Mouse (Mus musculus) myocyte (in vitro differentiated cells): Measurements from ENCODE around the gene Krt76. TPM values are rescaled to one million over a fixed set of nuclear protein-coding genes. Genes with fewer than 3 reads are reported as not detected.

ENCODE experiments used
- H3K27me3 ChIP-seq: one replicate; pipeline ENCODE4 v1.6.1; 2011; ENCODE audit not compliant: control insufficient read depth, insufficient read depth, insufficient read length
- H3K36me3 ChIP-seq: one replicate; pipeline ENCODE4 v1.6.1; 2011; ENCODE audit not compliant: control insufficient read depth, insufficient read depth
- H3K4me2 ChIP-seq: one replicate; pipeline ENCODE4 v1.6.1; 2011; ENCODE audit warnings: low read depth, control low read depth
- H3K4me3 ChIP-seq: one replicate; pipeline ENCODE4 v1.5.1; 2011; ENCODE audit warnings: mild to moderate bottlenecking, control low read depth, moderate library complexity
- H3K79me2 ChIP-seq: one replicate; pipeline ENCODE4 v1.6.1; 2011; ENCODE audit not compliant: control insufficient read depth, insufficient read depth
- H3ac ChIP-seq: one replicate; pipeline ENCODE4 v1.6.1; 2011; ENCODE audit not compliant: control insufficient read depth, insufficient read length
- CEBPB ChIP-seq: IDR thresholded peaks from 2 replicates; pipeline ENCODE4 v1.6.1; 2011; ENCODE audit warnings: mild to moderate bottlenecking, moderate library complexity; ENCODE audit not compliant: poor library complexity, insufficient read depth, severe bottlenecking
- E2F4 ChIP-seq: IDR thresholded peaks from one replicate; pipeline ENCODE4 v1.6.1; 2011; ENCODE audit warnings: mild to moderate bottlenecking, control low read depth, moderate library complexity; ENCODE audit not compliant: insufficient read depth
- MAX ChIP-seq: IDR thresholded peaks from one replicate; pipeline ENCODE4 v1.6.1; 2011; ENCODE audit warnings: low read depth, mild to moderate bottlenecking, control low read depth
- MYOD1 ChIP-seq, 3 experiments: IDR thresholded peaks; one replicate each; pipeline ENCODE4 v1.6.1; 2011; ENCODE audit warnings: control low read depth in 2 of 3, low read depth in 2 of 3, mild to moderate bottlenecking in 2 of 3, moderate library complexity in 1 of 3; ENCODE audit not compliant: insufficient read length in 2 of 3, control insufficient read depth in 1 of 3
- MYOG ChIP-seq, 3 experiments: IDR thresholded peaks; one replicate each; pipeline ENCODE4 v1.6.1; 2011; ENCODE audit warnings: control low read depth in 2 of 3, low read depth in 2 of 3, mild to moderate bottlenecking in 2 of 3; ENCODE audit not compliant: insufficient read length in 2 of 3, control insufficient read depth in 1 of 3, insufficient read depth in 1 of 3
- POLR2A ChIP-seq: IDR thresholded peaks from one replicate; pipeline ENCODE4 v1.6.1; 2011; ENCODE audit warnings: low read depth, mild to moderate bottlenecking, control low read depth, moderate library complexity; ENCODE audit not compliant: insufficient read length
- POLR2AphosphoS2 ChIP-seq: IDR thresholded peaks from one replicate; pipeline ENCODE4 v1.6.1; 2011; ENCODE audit warnings: low read depth, control low read depth; ENCODE audit not compliant: insufficient read length
- REST ChIP-seq: IDR thresholded peaks from one replicate; pipeline ENCODE4 v1.6.1; 2011; ENCODE audit warnings: mild to moderate bottlenecking, control low read depth, moderate library complexity; ENCODE audit not compliant: insufficient read depth, insufficient read length
- SRF ChIP-seq: IDR thresholded peaks from one replicate; pipeline ENCODE4 v1.6.1; 2011; ENCODE audit warnings: low read depth; ENCODE audit not compliant: control insufficient read depth, insufficient read length
- TCF12 ChIP-seq: IDR thresholded peaks from one replicate; pipeline ENCODE4 v1.6.1; 2011; ENCODE audit warnings: mild to moderate bottlenecking, control low read depth; ENCODE audit not compliant: poor library complexity, insufficient read depth, severe bottlenecking
- TCF3 ChIP-seq: IDR thresholded peaks from one replicate; pipeline ENCODE4 v1.6.1; 2011; ENCODE audit warnings: low read depth, control low read depth; ENCODE audit not compliant: insufficient read length
- USF1 ChIP-seq: IDR thresholded peaks from one replicate; pipeline ENCODE4 v1.6.1; 2011; ENCODE audit warnings: low read depth, mild to moderate bottlenecking, control low read depth, moderate library complexity
- polyA plus RNA-seq: library from polyadenylated mRNA; unstranded; fragments of >200 nt; fragmentation: generic; extraction: Trizol; gene quantifications from one replicate; pipeline ENCODE4 v1.2.1, GENCODE M21; 2012; ENCODE audit warnings: missing spikeins

Krt76 gene
- polyA plus RNA-seq, 1 experiment: not detected

DNA sequence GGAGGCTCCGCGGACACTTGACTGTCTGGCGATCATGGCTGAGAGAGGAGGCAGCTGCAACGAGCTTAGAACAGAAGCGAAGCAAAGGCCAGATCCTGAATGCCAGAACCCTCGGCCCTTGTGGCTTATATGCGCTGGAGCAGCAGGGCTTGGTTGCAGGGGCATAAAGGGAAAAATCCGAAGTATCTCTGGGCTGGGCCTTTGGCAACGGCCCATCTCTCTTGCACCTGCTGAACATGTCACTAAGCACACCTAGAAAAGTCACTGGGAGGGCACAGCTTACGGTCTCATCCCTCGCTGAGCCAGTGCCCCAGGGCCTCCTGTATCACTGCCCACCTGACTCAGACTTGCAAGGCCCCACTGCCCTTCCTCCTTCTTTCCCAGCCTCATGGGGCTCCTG lies 31.9 kb upstream of the Krt76 start, which contains the start of gene Krt4:
Krt4 (minus strand) TSS at position 101 of the 400 bp plus-strand sequence.
- H3K4me2 ChIP-seq: no peak within 1 kb of the TSS
- no peak within 1 kb of the TSS for H3K4me3 ChIP-seq
- no peak within 1 kb of the TSS for H3ac ChIP-seq
- H3K79me2 ChIP-seq: no peaks in the 10 kb centered on the region
- H3K36me3 ChIP-seq: no peaks in the 10 kb centered on the region
- peaks cover 43% of the 10 kb centered on the region for H3K27me3 ChIP-seq
- no peak for TF ChIP-seq POLR2AphosphoS2
- no peak for TF ChIP-seq SRF
- no peak for TF ChIP-seq POLR2A
- no peak for TF ChIP-seq USF1
- TF ChIP-seq MYOD1 (IDR thresholded peaks at IDR 0.05; ENCODE audit: control insufficient read depth in 1 of 3, insufficient read length in 2 of 3, low read depth in 2 of 3): no peak
- no peak for TF ChIP-seq E2F4
- TF ChIP-seq TCF12: no peak

GRCm38 (mm10) chr15:101922296-101922695 lies 29.6 kb upstream of the Krt76 start:
- no peak for TF ChIP-seq POLR2AphosphoS2
- Histone ChIP-seq H3K4me2 (no peak overlapping the region), H3K79me2 (no peaks in the 10 kb centered on the region)

DNA sequence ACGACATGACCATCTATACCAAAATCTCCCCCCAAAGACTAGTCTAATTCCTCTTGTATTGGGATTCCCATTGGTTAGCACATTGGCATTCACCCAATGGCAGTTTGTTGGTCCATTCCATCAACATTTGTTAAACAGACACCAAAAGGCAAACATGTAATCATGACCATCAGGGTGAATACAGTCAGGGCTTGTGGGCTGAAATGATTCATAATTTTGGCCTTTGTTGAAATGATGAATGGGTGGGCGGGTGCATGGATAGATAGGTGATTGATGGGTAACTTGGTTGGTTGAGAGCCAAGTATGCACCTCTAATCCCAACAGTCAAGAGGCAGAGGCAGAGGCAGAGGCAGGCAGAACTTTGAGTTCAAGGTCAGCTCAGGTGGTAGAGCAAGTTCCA lies 23.4 kb upstream of the Krt76 start:
- TF ChIP-seq TCF3 (no peak), POLR2A (no peak), MYOG (IDR thresholded peaks at IDR 0.05; ENCODE audit: control insufficient read depth in 1 of 3, insufficient read depth in 1 of 3, insufficient read length in 2 of 3, low read depth in 2 of 3) (no peak), MYOD1 (IDR thresholded peaks at IDR 0.05; ENCODE audit: control insufficient read depth in 1 of 3, insufficient read length in 2 of 3, low read depth in 2 of 3) (no peak), POLR2AphosphoS2 (no peak), REST (no peak), CEBPB (no peak), USF1 (no peak), E2F4 (no peak), SRF (no peak), MAX (no peak), TCF12 (no peak)
- Histone ChIP-seq H3K4me2 (no peak overlapping the region), H3K4me3 (no peak overlapping the region), H3K27me3 (peaks cover 36% of the 10 kb centered on the region), H3K36me3 (no peaks in the 10 kb centered on the region), H3K79me2 (no peaks in the 10 kb centered on the region), H3ac (no peak overlapping the region)

More at GRCm38 (mm10) chr15:101922296-101922695, 29.6 kb upstream of the Krt76 start:
- peaks cover 52% of the 10 kb centered on the region for H3K27me3 ChIP-seq
- H3ac ChIP-seq: no peak overlapping the region
- H3K36me3 ChIP-seq: no peaks in the 10 kb centered on the region
- H3K4me3 ChIP-seq: no peak overlapping the region

- H3K4me2 ChIP-seq: no peak overlapping the region
- H3K27me3 ChIP-seq: peaks cover 44% of the 10 kb centered on the region
- H3K4me3 ChIP-seq: no peak overlapping the region
- H3K36me3 ChIP-seq: no peaks in the 10 kb centered on the region
- H3K79me2 ChIP-seq: no peaks in the 10 kb centered on the region
- TF ChIP-seq REST (no peak), USF1 (peak; percentile 7)
- no peak overlapping the region for H3ac ChIP-seq
Observed at GRCm38 (mm10) chr15:101904849-101905248, 12.1 kb upstream of the Krt76 start.

DNA sequence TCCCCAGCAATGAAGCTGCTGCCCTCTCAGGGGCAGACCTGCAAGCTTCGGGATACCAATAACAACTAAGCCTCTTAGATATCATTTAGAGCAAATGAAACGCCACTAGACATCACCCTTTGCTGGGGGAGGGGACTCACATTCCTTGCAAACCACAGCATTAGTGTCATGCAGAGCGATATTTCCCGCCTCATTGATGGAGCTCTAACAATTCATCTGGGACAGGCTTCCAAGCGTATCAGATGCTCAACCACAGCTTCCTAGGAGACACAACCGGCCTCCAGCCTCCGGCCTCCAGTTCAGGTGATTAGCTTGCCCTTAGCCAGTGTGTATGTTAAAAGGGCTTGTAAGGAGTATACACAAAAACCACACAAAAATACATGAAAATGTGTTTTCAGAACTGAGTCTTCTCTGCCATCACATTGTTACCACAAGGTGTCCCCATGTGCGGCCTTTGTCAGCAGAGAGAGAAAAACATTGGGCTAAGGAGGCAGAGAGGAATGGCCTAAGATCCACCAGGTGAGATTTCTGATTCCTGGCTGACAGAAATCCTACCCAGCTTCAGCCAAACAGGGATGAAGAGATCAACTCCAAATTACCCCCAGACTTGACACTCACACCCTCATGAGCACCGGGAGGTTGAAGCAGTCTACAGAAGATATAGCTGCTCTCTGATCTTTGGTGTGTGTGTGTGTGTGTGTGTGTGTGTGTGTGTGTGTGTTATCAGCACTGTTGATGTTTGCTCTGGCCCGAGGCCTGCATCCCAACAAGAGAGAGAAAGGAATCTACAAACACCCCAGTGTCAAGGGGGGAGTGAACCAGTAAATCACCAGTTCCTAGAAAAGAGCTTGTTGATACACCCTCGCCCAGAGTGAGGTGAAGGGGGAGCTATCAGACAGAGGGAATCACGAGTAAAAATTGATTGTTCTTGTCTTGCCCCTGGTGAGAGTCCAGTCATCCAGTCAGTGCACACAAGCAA lies 9.7 kb upstream of the Krt76 start:
- TF ChIP-seq E2F4: no peak
- Histone ChIP-seq H3K4me2 (no peak overlapping the region), H3ac (no peak overlapping the region), H3K27me3 (peaks cover 52% of the 10 kb centered on the region), H3K4me3 (no peak overlapping the region), H3K36me3 (no peaks in the 10 kb centered on the region), H3K79me2 (no peaks in the 10 kb centered on the region)

DNA sequence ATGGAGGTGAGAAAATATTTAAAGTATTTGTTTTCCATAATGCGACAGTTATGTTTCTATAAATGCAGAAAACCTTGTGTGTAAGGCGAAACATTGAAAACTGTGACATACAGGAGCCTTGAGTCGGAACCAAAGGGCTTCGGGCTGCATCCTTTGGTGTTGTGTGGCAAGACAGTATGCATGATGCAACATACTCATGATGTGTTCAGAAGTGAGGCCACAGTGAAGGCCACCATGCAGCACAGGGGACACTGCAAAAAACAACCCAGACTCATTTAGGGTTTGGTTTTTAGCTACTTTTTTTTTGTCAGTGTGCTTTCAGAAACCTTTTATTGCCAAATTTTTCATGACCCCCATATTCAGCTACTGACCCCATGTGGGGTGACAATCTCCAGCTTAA lies 2.5 kb upstream of the Krt76 start:
- Histone ChIP-seq H3K36me3 (no peaks in the 10 kb centered on the region), H3K4me3 (no peak overlapping the region), H3K79me2 (no peaks in the 10 kb centered on the region), H3K27me3 (peaks cover 62% of the 10 kb centered on the region), H3ac (no peak overlapping the region), H3K4me2 (no peak overlapping the region)
- no peak for TF ChIP-seq TCF3
- no peak for TF ChIP-seq E2F4
- no peak for TF ChIP-seq MYOD1 (IDR thresholded peaks at IDR 0.05; ENCODE audit: control insufficient read depth in 1 of 3, insufficient read length in 2 of 3, low read depth in 2 of 3)
- TF ChIP-seq MAX: no peak
- TF ChIP-seq POLR2A: no peak
- TF ChIP-seq SRF: no peak
- no peak for TF ChIP-seq MYOG (IDR thresholded peaks at IDR 0.05; ENCODE audit: control insufficient read depth in 1 of 3, insufficient read depth in 1 of 3, insufficient read length in 2 of 3, low read depth in 2 of 3)
- no peak for TF ChIP-seq POLR2AphosphoS2
- no peak for TF ChIP-seq REST
- TF ChIP-seq CEBPB: no peak
- TF ChIP-seq USF1: no peak
- TF ChIP-seq TCF12: no peak
